Comparison of ENCODE assay signal across 10 mouse cellular contexts in genomic region chr7:127869149-127869810, GRCm38 (mm10). TPM values are rescaled to one million over a fixed set of nuclear protein-coding genes. Genes with fewer than 3 reads are reported as not detected.
DNase-seq lines count a peak whose midpoint lies in the region; ATAC-seq and TF ChIP-seq lines count a peak whose summit lies in the region.
"Had no signal": no experiment of that assay in that cellular context is flagged by ENCODE, and none has a peak within 500 bp of the region (broad histone marks: within the 10 kb centered on the region; RNA-seq: fewer than 3 reads in every experiment).

No protein-coding gene starts in this region.

- TF ChIP-seq POLR2A in myocyte (IDR thresholded peaks at IDR 0.05; ENCODE audit: insufficient read length, low read depth), result no peak

- H3K4me1 ChIP-seq in embryonic facial prominence, embryonic 13.5 days, result peaks cover 7% of the 10 kb centered on the region

- ATAC-seq in embryonic facial prominence, embryonic 13.5 days (ENCODE audit: insufficient number of reproducible peaks, insufficient read depth, low FRiP score, low TSS enrichment, low read depth), result no peak
- no peak for ATAC-seq in erythroid progenitor cell, adult 5-6 weeks (replicated peaks; ENCODE audit: low FRiP score, poor library complexity, severe bottlenecking)

- H3K79me2 ChIP-seq in myocyte (ENCODE audit: control insufficient read depth, insufficient read depth), result peaks cover 41% of the 10 kb centered on the region

- no peak overlapping the region for H3K4me3 ChIP-seq in layer of hippocampus, adult 2 months
- H3K4me3 ChIP-seq in embryonic facial prominence, embryonic 13.5 days, result no peak overlapping the region
- H3K4me3 ChIP-seq in myocyte, result no peak overlapping the region

- H3K36me3 ChIP-seq in embryonic facial prominence, embryonic 13.5 days, result peaks cover 65% of the 10 kb centered on the region
- peaks cover 18% of the 10 kb centered on the region for H3K36me3 ChIP-seq in myocyte (ENCODE audit: control insufficient read depth, insufficient read depth)

- TF ChIP-seq CTCF in layer of hippocampus, adult 2 months (conservative IDR thresholded peaks at IDR 0.05), result no peak

- intact Hi-C loops in gastrocnemius, postnatal 14 days (cut with DNase I; ENCODE audit: low total_unique reads), result loop anchor here (5.0 kb wide), 1 partner anchor 82 kb away; the partner anchor contains the start of gene Gm49388

- no peaks in the 10 kb centered on the region for H3K9me3 ChIP-seq in embryonic facial prominence, embryonic 13.5 days

- H3K4me2 ChIP-seq in embryonic facial prominence, embryonic 13.5 days, result no peak overlapping the region
- H3K4me2 ChIP-seq in myocyte (ENCODE audit: low read depth), result peak overlapping the region; percentile 35

- H3K9ac ChIP-seq in embryonic facial prominence, embryonic 13.5 days, result 0 out of 2 replicates have a peak overlapping the region, but pooled peaks have one; percentile 2

- no peak for DNase-seq in layer of hippocampus, adult 2 months (ENCODE audit: low spot score in 2 of 2)
- DNase-seq in layer of hippocampus, adult 8-10 months (ENCODE audit: low spot score in 2 of 2), result no peak
- peak; percentile 62 for DNase-seq in gastrocnemius, postnatal 14 days
- no peak for DNase-seq in layer of hippocampus, adult 18-20 months (ENCODE audit: low spot score in 2 of 2)
- DNase-seq: cerebellum, postnatal 10 days; lung, postnatal 36 days had no signal

- WGBS in embryonic facial prominence, embryonic 13.5 days, result 70% methylated on average over 3 of the region's 3 CpGs

- H3K27ac ChIP-seq in layer of hippocampus, adult 2 months, result peak overlapping the region; percentile 48; the same call in 1 of the 2 replicates
- H3K27ac ChIP-seq in embryonic facial prominence, embryonic 13.5 days, result no peak overlapping the region

- H3ac ChIP-seq in myocyte (ENCODE audit: control insufficient read depth, insufficient read length), result no peak overlapping the region

- no peaks in the 10 kb centered on the region for H3K27me3 ChIP-seq in embryonic facial prominence, embryonic 13.5 days
- no peaks in the 10 kb centered on the region for H3K27me3 ChIP-seq in myocyte (ENCODE audit: control insufficient read depth, insufficient read depth, insufficient read length)

TF ChIP-seq in myocyte, 11 proteins besides CTCF, POLR2A, EP300 and RAD21:
- peak in 2 of 3 experiments; percentile 52 to 96 for TF ChIP-seq MYOG (IDR thresholded peaks at IDR 0.05; ENCODE audit: control insufficient read depth in 1 of 3, insufficient read depth in 1 of 3, insufficient read length in 2 of 3, low read depth in 2 of 3)
- peak; percentile 66 to 84 (median 80) for TF ChIP-seq MYOD1 (IDR thresholded peaks at IDR 0.05; ENCODE audit: control insufficient read depth in 1 of 3, insufficient read length in 2 of 3, low read depth in 2 of 3)
- no peak for TF ChIP-seq POLR2AphosphoS2 (IDR thresholded peaks at IDR 0.05; ENCODE audit: insufficient read length, low read depth)
- peak; percentile 74 for TF ChIP-seq TCF12 (IDR thresholded peaks at IDR 0.05; ENCODE audit: insufficient read depth, poor library complexity, severe bottlenecking)
TF ChIP-seq in myocyte: peak in this region for 3.

RNA-seq across cellular contexts. Expression of gene Zfp646, which starts 6.7 kb away (rescaled TPM):
- total RNA-seq in layer of hippocampus, adult 2 months (2021), result 10 to 100 TPM; 33.3 to 35.8 TPM
- total RNA-seq in layer of hippocampus, adult 8-10 months (2022), result 10 to 100 TPM; 34.5 to 36.5 (median 35.0) TPM
- polyA plus RNA-seq in embryonic facial prominence, embryonic 13.5 days (2015; fragmentation: Nextera tagmentation; extraction: Ambion mirVana), result 11.4 and 12.3 TPM in 2 replicates
- 10 to 100 TPM; 13.6 to 13.9 TPM for total RNA-seq in gastrocnemius, postnatal 14 days (2021)
- 16.7 TPM for polyA plus RNA-seq in myocyte (2012; fragmentation: generic; extraction: Trizol)
- total RNA-seq in erythroid progenitor cell, adult 5-6 weeks (2015; ENCODE audit: low replicate concordance), result 18.0 and 31.4 TPM in 2 replicates
- 34.3 and 47.1 TPM in 2 replicates for total RNA-seq in erythroid progenitor cell, adult 5-6 weeks (2017; ENCODE audit: low replicate concordance)
- total RNA-seq in layer of hippocampus, adult 18-20 months (2021), result 10 to 100 TPM; 34.6 to 35.9 TPM

RNA-seq across cellular contexts. Expression of gene Zfp668, which starts 7.3 kb away (rescaled TPM):
- 10 to 100 TPM; 24.3 to 25.7 TPM for total RNA-seq in layer of hippocampus, adult 2 months (2021)
- 10 to 100 TPM; 19.2 to 23.8 (median 22.9) TPM for total RNA-seq in layer of hippocampus, adult 8-10 months (2022)
- polyA plus RNA-seq in embryonic facial prominence, embryonic 13.5 days (2015; fragmentation: Nextera tagmentation; extraction: Ambion mirVana), result 24.9 and 28.2 TPM in 2 replicates
- 1 to 10 TPM; 4.6 to 4.9 TPM for total RNA-seq in gastrocnemius, postnatal 14 days (2021)
- polyA plus RNA-seq in myocyte (2012; fragmentation: generic; extraction: Trizol), result 7.9 TPM
- total RNA-seq in erythroid progenitor cell, adult 5-6 weeks (2015; ENCODE audit: low replicate concordance), result 1.7 and 6.5 TPM in 2 replicates
- total RNA-seq in erythroid progenitor cell, adult 5-6 weeks (2017; ENCODE audit: low replicate concordance), result 3.2 and 16.5 TPM in 2 replicates
- 10 to 100 TPM; 20.9 to 25.7 TPM for total RNA-seq in layer of hippocampus, adult 18-20 months (2021)

RNA-seq across cellular contexts. Expression of gene Prss53, which starts 21.5 kb away (rescaled TPM):
- total RNA-seq in layer of hippocampus, adult 2 months (2021), result 1 to 10 TPM; 2.8 to 3.1 TPM
- total RNA-seq in layer of hippocampus, adult 8-10 months (2022), result 1 to 10 TPM; 2.0 to 4.0 (median 2.8) TPM
- 1.4 and 1.5 TPM in 2 replicates for polyA plus RNA-seq in embryonic facial prominence, embryonic 13.5 days (2015; fragmentation: Nextera tagmentation; extraction: Ambion mirVana)
- 1 to 10 TPM in 1 of 2 experiments, under 1 TPM in 1; 0.90 to 1.1 TPM for total RNA-seq in gastrocnemius, postnatal 14 days (2021)
- polyA plus RNA-seq in myocyte (2012; fragmentation: generic; extraction: Trizol), result 0.74 TPM
- not detected in 2 replicates for total RNA-seq in erythroid progenitor cell, adult 5-6 weeks (2015; ENCODE audit: low replicate concordance)
- total RNA-seq in erythroid progenitor cell, adult 5-6 weeks (2017; ENCODE audit: low replicate concordance), result 0.64 TPM in 1 of 2 replicates, not detected in the other
- 1 to 10 TPM; 2.8 to 3.3 TPM for total RNA-seq in layer of hippocampus, adult 18-20 months (2021)

RNA-seq across cellular contexts. Expression of gene Gm21974, which starts 26.0 kb away (rescaled TPM):
- total RNA-seq in layer of hippocampus, adult 2 months (2021), result not detected
- total RNA-seq in layer of hippocampus, adult 8-10 months (2022), result not detected
- polyA plus RNA-seq in embryonic facial prominence, embryonic 13.5 days (2015; fragmentation: Nextera tagmentation; extraction: Ambion mirVana), result not detected in 2 replicates
- not detected for total RNA-seq in gastrocnemius, postnatal 14 days (2021)
- not detected for polyA plus RNA-seq in myocyte (2012; fragmentation: generic; extraction: Trizol)
- total RNA-seq in erythroid progenitor cell, adult 5-6 weeks (2015; ENCODE audit: low replicate concordance), result not detected in 2 replicates
- not detected in 2 replicates for total RNA-seq in erythroid progenitor cell, adult 5-6 weeks (2017; ENCODE audit: low replicate concordance)
- total RNA-seq in layer of hippocampus, adult 18-20 months (2021), result not detected
- total RNA-seq: hematopoietic stem cell, adult 5-6 weeks had no signal

RNA-seq across cellular contexts. Expression of gene Vkorc1, which starts 26.1 kb away (rescaled TPM):
- total RNA-seq in layer of hippocampus, adult 2 months (2021), result 10 to 100 TPM; 26.3 to 26.6 TPM
- total RNA-seq in layer of hippocampus, adult 8-10 months (2022), result 10 to 100 TPM; 23.8 to 36.6 (median 31.8) TPM
- 136 and 137 TPM in 2 replicates for polyA plus RNA-seq in embryonic facial prominence, embryonic 13.5 days (2015; fragmentation: Nextera tagmentation; extraction: Ambion mirVana)
- total RNA-seq in gastrocnemius, postnatal 14 days (2021), result 10 to 100 TPM; 23.4 to 30.0 TPM
- polyA plus RNA-seq in myocyte (2012; fragmentation: generic; extraction: Trizol), result 65.9 TPM
- total RNA-seq in erythroid progenitor cell, adult 5-6 weeks (2015; ENCODE audit: low replicate concordance), result 24.3 and 33.5 TPM in 2 replicates
- 2.1 and 5.9 TPM in 2 replicates for total RNA-seq in erythroid progenitor cell, adult 5-6 weeks (2017; ENCODE audit: low replicate concordance)
- total RNA-seq in layer of hippocampus, adult 18-20 months (2021), result 10 to 100 TPM; 22.9 to 30.8 TPM
